Mouse (Mus musculus) v-Abl transformed pro-B cells (cell line): ENCODE data around the gene Brk1.

Experiments used
- in situ Hi-C, 2 experiments: fragments of 400-800 bp; cut with MboI; formaldehyde crosslinking; loops; one replicate each; pipeline ENCODE4 v1.15.1; 2025; ENCODE audit not compliant: unreplicated experiment in 2 of 2

The Brk1 gene

GRCm38 (mm10) chr6:113604432-113605223, at the start of gene Brk1:
Brk1 (plus strand) TSS chr6:113604772.
- in situ Hi-C loops, result no loop called here

- in situ Hi-C loops, result no loop called here
Measured at GRCm38 (mm10) chr6:113559736-113560135, 44.8 kb upstream of the Brk1 start.

GRCm38 (mm10) chr6:113564557-113564956, 40.0 kb upstream of the Brk1 start:
- in situ Hi-C loops, result no loop called here

- in situ Hi-C loops, result no loop called here
Measured at GRCm38 (mm10) chr6:113576044-113576443, 28.5 kb upstream of the Brk1 start.

GRCm38 (mm10) chr6:113579306-113579705, 25.3 kb upstream of the Brk1 start:
- in situ Hi-C loops, result no loop called here

- in situ Hi-C loops, result no loop called here
Measured at GRCm38 (mm10) chr6:113583023-113583422, 21.5 kb upstream of the Brk1 start.

GRCm38 (mm10) chr6:113585065-113585464, 19.5 kb upstream of the Brk1 start:
- in situ Hi-C loops, result no loop called here

GRCm38 (mm10) chr6:113586466-113587183, 17.9 kb upstream of the Brk1 start:
- in situ Hi-C loops, result no loop called here

GRCm38 (mm10) chr6:113592637-113593036, 11.9 kb upstream of the Brk1 start:
- in situ Hi-C loops, result no loop called here

- in situ Hi-C loops, result no loop called here
Measured at GRCm38 (mm10) chr6:113597945-113598344, 6.6 kb upstream of the Brk1 start.

GRCm38 (mm10) chr6:113599833-113600232, 4.7 kb upstream of the Brk1 start:
- in situ Hi-C loops, result no loop called here

- in situ Hi-C loops, result no loop called here
Measured at GRCm38 (mm10) chr6:113600543-113601139, 3.9 kb upstream of the Brk1 start, which contains the start of gene Fancd2os. Fancd2os (minus strand) TSS chr6:113600715.

- in situ Hi-C loops, result no loop called here
Measured at GRCm38 (mm10) chr6:113602821-113603220, 1.8 kb upstream of the Brk1 start.

GRCm38 (mm10) chr6:113603993-113604392, 579 bp upstream of the Brk1 start:
- in situ Hi-C loops, result no loop called here

GRCm38 (mm10) chr6:113605224-113605545, 613 bp downstream of the Brk1 start:
- in situ Hi-C loops, result no loop called here

- in situ Hi-C loops, result no loop called here
Measured at GRCm38 (mm10) chr6:113608871-113609270, 4.3 kb downstream of the Brk1 start.

GRCm38 (mm10) chr6:113609293-113609692, 4.7 kb downstream of the Brk1 start:
- in situ Hi-C loops, result no loop called here

GRCm38 (mm10) chr6:113612258-113612969, 7.8 kb downstream of the Brk1 start:
- in situ Hi-C loops, result no loop called here

GRCm38 (mm10) chr6:113614152-113614551, 9.6 kb downstream of the Brk1 start:
- in situ Hi-C loops, result no loop called here

- in situ Hi-C loops, result no loop called here
Measured at GRCm38 (mm10) chr6:113614997-113615396, 10.4 kb downstream of the Brk1 start.

GRCm38 (mm10) chr6:113615489-113615888, 10.9 kb downstream of the Brk1 start:
- in situ Hi-C loops, result no loop called here
